Comparison of ENCODE assay signal across 18 mouse cellular contexts in genomic region chr2:172607710-172608109, GRCm38 (mm10). TPM values are rescaled to one million over a fixed set of nuclear protein-coding genes. Genes with fewer than 3 reads are reported as not detected.
A peak's percentile ranks its signal among the peaks of the same experiment; 100 is the strongest.
DNase-seq lines count a peak whose midpoint lies in the region; ATAC-seq lines count a peak whose summit lies in the region.
"Had no signal": no experiment of that assay in that cellular context is flagged by ENCODE, and none has a peak within 500 bp of the region (broad histone marks: within the 10 kb centered on the region; RNA-seq: fewer than 3 reads in every experiment).

No protein-coding gene starts in this region.

- ATAC-seq in kidney, embryonic 16.5 days (ENCODE audit: low FRiP score, low TSS enrichment), result no peak
- ATAC-seq: forebrain, embryonic 16.5 days; liver, embryonic 12.5 days had no signal

- H3K4me1 ChIP-seq in kidney, embryonic 16.5 days (ENCODE audit: insufficient read depth, low read length), result no peaks in the 10 kb centered on the region
- H3K4me1 ChIP-seq: hindbrain, embryonic 12.5 days; liver, embryonic 12.5 days had no signal

- no peaks in the 10 kb centered on the region for H3K27me3 ChIP-seq in kidney, embryonic 16.5 days (ENCODE audit: insufficient read depth, low read length)

- no peaks in the 10 kb centered on the region for H3K36me3 ChIP-seq in kidney, embryonic 16.5 days (ENCODE audit: insufficient read depth, low read length)
- H3K36me3 ChIP-seq: hindbrain, embryonic 12.5 days; liver, embryonic 12.5 days; midbrain, embryonic 12.5 days had no signal

- H3K9me3 ChIP-seq in kidney, embryonic 16.5 days (ENCODE audit: low read length), result no peaks in the 10 kb centered on the region
- H3K9me3 ChIP-seq: hindbrain, embryonic 12.5 days; liver, embryonic 12.5 days; midbrain, embryonic 12.5 days had no signal

- no peak overlapping the region for H3K4me3 ChIP-seq in kidney, embryonic 16.5 days (ENCODE audit: low read length)
- H3K4me3 ChIP-seq: hindbrain, embryonic 12.5 days; liver, embryonic 12.5 days; midbrain, embryonic 12.5 days had no signal

- H3K4me2 ChIP-seq in kidney, embryonic 16.5 days (replicated peaks; ENCODE audit: low read depth, low read length), result no peak overlapping the region
- H3K4me2 ChIP-seq: hindbrain, embryonic 12.5 days; liver, embryonic 12.5 days; midbrain, embryonic 12.5 days had no signal

- H3K9ac ChIP-seq in kidney, embryonic 16.5 days (replicated peaks; ENCODE audit: low read length), result no peak overlapping the region
- H3K9ac ChIP-seq: hindbrain, embryonic 12.5 days; liver, embryonic 12.5 days; midbrain, embryonic 12.5 days had no signal

- DNase-seq in adrenal gland, postnatal 25 days, result peak; percentile 31
- no peak for DNase-seq in adrenal gland, postnatal 4 days (ENCODE audit: low spot score in 2 of 2)
- DNase-seq in kidney, postnatal 14 days, result peak; percentile 5
- DNase-seq in A20 (ENCODE audit: low read depth, low spot score) (peak; percentile 16), R1 (ENCODE audit: low read depth, low spot score) (peak; percentile 90)
- no peak for DNase-seq in spleen, adult 18-20 months
- no peak for DNase-seq in heart, adult 18-20 months
- DNase-seq: cerebellum, adult 11-12 months; gastrocnemius, postnatal 25 days; kidney, adult 2 months; right cerebral cortex, postnatal 4 days; thymus, postnatal 4 days had no signal

- no peak overlapping the region for H3K27ac ChIP-seq in kidney, embryonic 16.5 days (ENCODE audit: low read length)
- H3K27ac ChIP-seq: hindbrain, embryonic 12.5 days; liver, embryonic 12.5 days; midbrain, embryonic 12.5 days had no signal

- 74% methylated on average over 11 of the region's 11 CpGs for WGBS in kidney, embryonic 16.5 days

RNA-seq across cellular contexts. Expression of gene Tfap2c, which starts 58.3 kb away (rescaled TPM):
- not detected in 2 replicates for total RNA-seq in adrenal gland, postnatal 25 days (2021)
- under 1 TPM in 1 of 2 experiments, not detected in 1; 0.11 TPM for total RNA-seq in adrenal gland, postnatal 4 days (2021)
- 0.52 and 0.60 TPM in 2 replicates for polyA plus RNA-seq in kidney, embryonic 16.5 days (2015; fragmentation: Nextera tagmentation; extraction: Ambion mirVana)
- total RNA-seq in heart, adult 18-20 months (2021), result not detected
- total RNA-seq: gastrocnemius, postnatal 25 days had no signal
- polyA plus RNA-seq: heart, embryonic 14.5 days; kidney, adult 2 months; liver, embryonic 12.5 days had no signal

Comparison
In these comparisons a context has a peak if more than half of its experiments do, and no peak if none do; other contexts are left out.
1. DNase-seq: peak in adrenal gland, postnatal 25 days (single experiment), kidney, postnatal 14 days (single experiment), A20 (single experiment) and R1 (single experiment); none in adrenal gland, postnatal 4 days (0 of 2), spleen, adult 18-20 months (0 of 2) and heart, adult 18-20 months (0 of 2).